ENCODE assay signal across 30 mouse cellular contexts in the genomic region with DNA sequence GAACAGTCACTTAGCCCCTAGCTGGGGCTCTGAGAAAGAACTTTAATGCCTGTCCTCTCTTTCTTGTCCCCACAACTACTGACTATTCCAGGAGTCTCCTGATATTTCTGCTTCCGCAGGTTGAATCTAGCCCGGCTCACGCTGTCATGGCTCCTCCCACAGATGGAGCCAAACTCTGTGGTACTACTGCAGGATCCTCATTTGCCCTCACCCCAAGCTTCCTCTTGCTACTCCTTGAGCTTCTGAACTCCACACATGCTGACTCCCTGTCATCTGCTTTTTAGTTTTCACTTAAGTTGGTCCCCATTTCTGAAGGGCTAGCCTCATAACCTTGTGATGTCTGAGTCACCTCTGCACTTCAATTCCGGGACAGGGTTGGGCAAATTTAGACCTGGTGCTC. TPM values are rescaled to one million over a fixed set of nuclear protein-coding genes. Genes with fewer than 3 reads are reported as not detected.
DNase-seq lines count a peak whose midpoint lies in the region; ATAC-seq lines count a peak whose summit lies in the region.
"Had no signal": no experiment of that assay in that cellular context is flagged by ENCODE, and none has a peak within 500 bp of the region (broad histone marks: within the 10 kb centered on the region; RNA-seq: fewer than 3 reads in every experiment).

No protein-coding gene starts in this region.

- no peaks in the 10 kb centered on the region for H3K9me3 ChIP-seq in heart, embryonic 10.5 days
- H3K9me3 ChIP-seq: forebrain, embryonic 12.5 days; heart, embryonic 12.5 days; hindbrain, embryonic 10.5 days; hindbrain, embryonic 15.5 days; kidney, embryonic 15.5 days; limb, embryonic 13.5 days had no signal

- ATAC-seq in common myeloid progenitor, adult 5-6 weeks (replicated peaks; ENCODE audit: low read depth, poor library complexity, severe bottlenecking) = peak; percentile 57
- ATAC-seq: forebrain, postnatal 0 days; midbrain, embryonic 16.5 days; Patski had no signal

- intact Hi-C loops in heart, postnatal 10 days (cut with DNase I) = no loop called here
- intact Hi-C loops in gastrocnemius, postnatal 36 days (cut with DNase I) = no loop called here

- no peak overlapping the region for H3K27ac ChIP-seq in heart, embryonic 10.5 days
- H3K27ac ChIP-seq: forebrain, embryonic 12.5 days; hindbrain, embryonic 10.5 days; hindbrain, embryonic 15.5 days; kidney, embryonic 15.5 days; left cerebral cortex, adult 2 months; limb, embryonic 13.5 days had no signal

- no peaks in the 10 kb centered on the region for H3K36me3 ChIP-seq in heart, embryonic 10.5 days
- H3K36me3 ChIP-seq: forebrain, embryonic 12.5 days; heart, embryonic 12.5 days; hindbrain, embryonic 10.5 days; hindbrain, embryonic 15.5 days; kidney, embryonic 15.5 days; limb, embryonic 13.5 days had no signal

- WGBS in heart, embryonic 10.5 days = 83% methylated on average over 4 of the region's 4 CpGs

- DNase-seq in heart, embryonic 10.5 days (ENCODE audit: low spot score) = peak; percentile 30
- no peak for DNase-seq in heart, postnatal 10 days
- DNase-seq in 416B (ENCODE audit: low read depth) = peak; percentile 66
- DNase-seq in monocyte, adult 2 months (ENCODE audit: low read depth in 1 of 2, low spot score in 2 of 2) = peak; percentile 21 to 30
- DNase-seq in cerebellum, adult 18-20 months = no peak
- DNase-seq in right cerebral cortex, postnatal 36 days (ENCODE audit: low spot score in 2 of 2) = no peak
- DNase-seq in gastrocnemius, postnatal 36 days = no peak
- DNase-seq: adrenal gland, postnatal 25 days; cerebellum, adult 11 months; cerebellum, adult 9-11 months; forebrain, postnatal 0 days; gastrocnemius, postnatal 10 days; kidney, adult 18-20 months; kidney, postnatal 25 days; retina, postnatal 1 day; right cerebral cortex, postnatal 14 days; spleen, adult 18-20 months; thymus, postnatal 14 days had no signal

- peaks cover 2% of the 10 kb centered on the region for H3K27me3 ChIP-seq in heart, embryonic 10.5 days (ENCODE audit: insufficient read depth, poor library complexity, severe bottlenecking)
- H3K27me3 ChIP-seq: forebrain, embryonic 12.5 days; limb, embryonic 13.5 days had no signal

- no peak overlapping the region for H3K4me3 ChIP-seq in heart, embryonic 10.5 days
- H3K4me3 ChIP-seq: erythroblast, embryonic 14.5 days; forebrain, embryonic 12.5 days; heart, embryonic 12.5 days; hindbrain, embryonic 10.5 days; hindbrain, embryonic 15.5 days; kidney, embryonic 15.5 days; left cerebral cortex, adult 2 months; limb, embryonic 13.5 days had no signal

- peaks cover 2% of the 10 kb centered on the region; the same call in 1 of the 2 replicates for H3K4me1 ChIP-seq in heart, embryonic 10.5 days
- H3K4me1 ChIP-seq: hindbrain, embryonic 15.5 days; kidney, embryonic 15.5 days; limb, embryonic 13.5 days had no signal

RNA-seq across cellular contexts. Expression of gene Hk3, which starts 1.1 kb away (rescaled TPM):
- polyA plus RNA-seq in heart, embryonic 10.5 days (2016; fragmentation: Nextera tagmentation; extraction: Ambion mirVana) = 0.43 TPM in 1 of 2 replicates, not detected in the other
- under 1 TPM; 0.87 to 0.89 TPM for total RNA-seq in heart, postnatal 10 days (2021)
- 42.4 and 54.0 TPM in 2 replicates for total RNA-seq in common myeloid progenitor, adult 5-6 weeks (2017)
- total RNA-seq in gastrocnemius, postnatal 36 days (2021) = under 1 TPM; 0.18 to 0.74 TPM
- total RNA-seq: MEL had no signal
- polyA plus RNA-seq: Patski had no signal

Comparison
In these comparisons a context has a peak if more than half of its experiments do, and no peak if none do; other contexts are left out.
1. DNase-seq: peak in heart, embryonic 10.5 days (single experiment), 416B (single experiment) and monocyte, adult 2 months (2 of 2); none in heart, postnatal 10 days (0 of 2), cerebellum, adult 18-20 months (0 of 2), right cerebral cortex, postnatal 36 days (0 of 2) and gastrocnemius, postnatal 36 days (0 of 2).
2. RNA of gene Hk3, which starts 1.1 kb away (total RNA-seq): 42.4 to 54.0 TPM in common myeloid progenitor, adult 5-6 weeks; 0.87 to 0.89 TPM in heart, postnatal 10 days and 0.18 to 0.74 TPM in gastrocnemius, postnatal 36 days; every median in the first group is over 10 times any median in the second.